Mouse (Mus musculus): ENCODE results near the gene Sertad4.

GRCm38 (mm10) chr1:192869761-192870160 is 14.2 kb upstream of the Sertad4 start:
- TF ChIP-seq CTCF (IDR thresholded peaks at IDR 0.05; ENCODE audit: extremely low read depth, insufficient read depth, insufficient read length, insufficient replicate concordance): no peak
- no peak for TF ChIP-seq POLR2A (IDR thresholded peaks at IDR 0.05; ENCODE audit: low read depth, low read length)
